Mouse (Mus musculus): ENCODE measurements around the gene Ston2. TPM values are rescaled to one million over a fixed set of nuclear protein-coding genes. Genes with fewer than 3 reads are reported as not detected.

Ston2 gene
- polyA plus RNA-seq, 1 experiment from 2014 or later, result 5.6 TPM

DNA sequence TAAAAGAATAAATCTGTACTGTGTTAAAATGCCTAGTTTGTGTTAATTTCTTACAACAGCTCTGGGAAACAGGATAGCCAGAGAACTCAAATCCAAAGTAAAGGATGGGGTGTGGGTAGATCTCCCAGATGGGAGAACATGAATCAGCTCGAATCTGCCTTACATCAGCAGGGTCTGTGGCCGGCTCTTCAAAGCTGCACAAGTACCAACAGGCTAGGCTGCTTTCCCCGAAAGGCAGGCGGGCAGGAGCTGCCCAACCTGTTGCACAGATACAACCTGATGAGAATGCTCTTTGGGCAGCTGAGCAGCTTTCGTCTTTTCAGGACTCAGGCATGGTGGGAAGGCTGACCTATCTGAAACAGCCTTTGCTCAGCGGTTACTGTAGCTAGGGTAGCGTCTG lies 94.6 kb downstream of the Ston2 start:
- Histone ChIP-seq H3K4me1 (ENCODE audit: insufficient read depth) (0 out of 2 replicates have a peak, but pooled peaks cover 4% of the 10 kb centered on the region), H3K4me3 (ENCODE audit: low read depth, low read length) (no peak overlapping the region), H3K27me3 (ENCODE audit: insufficient read depth, low read length) (no peaks in the 10 kb centered on the region), H3K9me3 (ENCODE audit: low read length) (no peaks in the 10 kb centered on the region), H3K27ac (ENCODE audit: low read depth) (peak overlapping the region; percentile 90; the same call in 1 of the 2 replicates), H3K36me3 (replicated peaks; ENCODE audit: insufficient read depth, low read length) (no peaks in the 10 kb centered on the region), H3K4me2 (ENCODE audit: low read depth, low read length) (no peak overlapping the region), H3K9ac (replicated peaks) (no peak overlapping the region)
- no peak for DNase-seq
- TF ChIP-seq CTCF (IDR thresholded peaks at IDR 0.05; ENCODE audit: low read depth) (no peak), EP300 (IDR thresholded peaks at IDR 0.05; ENCODE audit: low read depth) (no peak)
- no peak for ATAC-seq
- WGBS (ENCODE audit: insufficient replicate concordance), result 73% methylated on average over 7 of the region's 7 CpGs

GRCm38 (mm10) chr12:91692991-91693390 lies 95.2 kb downstream of the Ston2 start:
- Histone ChIP-seq H3K27ac (ENCODE audit: low read depth) (0 out of 2 replicates have a peak overlapping the region, but pooled peaks have one; percentile 90), H3K9me3 (ENCODE audit: low read length) (no peaks in the 10 kb centered on the region), H3K4me1 (ENCODE audit: insufficient read depth) (0 out of 2 replicates have a peak, but pooled peaks cover 4% of the 10 kb centered on the region), H3K27me3 (ENCODE audit: insufficient read depth, low read length) (no peaks in the 10 kb centered on the region), H3K9ac (replicated peaks) (no peak overlapping the region), H3K4me2 (ENCODE audit: low read depth, low read length) (no peak overlapping the region), H3K36me3 (replicated peaks; ENCODE audit: insufficient read depth, low read length) (no peaks in the 10 kb centered on the region), H3K4me3 (ENCODE audit: low read depth, low read length) (no peak overlapping the region)
- no peak for DNase-seq
- 63% methylated on average over 3 of the region's 3 CpGs for WGBS (ENCODE audit: insufficient replicate concordance)
- no peak for ATAC-seq
- no peak for TF ChIP-seq CTCF (IDR thresholded peaks at IDR 0.05; ENCODE audit: low read depth)
- TF ChIP-seq EP300 (IDR thresholded peaks at IDR 0.05; ENCODE audit: low read depth), result no peak

- no peaks in the 10 kb centered on the region for H3K27me3 ChIP-seq (ENCODE audit: insufficient read depth, low read length)
- TF ChIP-seq EP300 (IDR thresholded peaks at IDR 0.05; ENCODE audit: low read depth), result no peak
- no peak for TF ChIP-seq CTCF (IDR thresholded peaks at IDR 0.05; ENCODE audit: low read depth)
- 61% methylated on average over 13 of the region's 13 CpGs for WGBS (ENCODE audit: insufficient replicate concordance)
- H3K4me3 ChIP-seq (ENCODE audit: low read depth, low read length), result no peak overlapping the region
- no peak overlapping the region for H3K27ac ChIP-seq (ENCODE audit: low read depth)
- DNase-seq (no peak), ATAC-seq (no peak)
- H3K9me3 ChIP-seq (ENCODE audit: low read length), result no peaks in the 10 kb centered on the region
- H3K9ac ChIP-seq (replicated peaks), result no peak overlapping the region
- H3K36me3 ChIP-seq (replicated peaks; ENCODE audit: insufficient read depth, low read length), result no peaks in the 10 kb centered on the region
- peaks cover 12% of the 10 kb centered on the region for H3K4me1 ChIP-seq (ENCODE audit: insufficient read depth)
- no peak overlapping the region for H3K4me2 ChIP-seq (ENCODE audit: low read depth, low read length)
Observed at GRCm38 (mm10) chr12:91685674-91686290, 102.4 kb downstream of the Ston2 start.

DNA sequence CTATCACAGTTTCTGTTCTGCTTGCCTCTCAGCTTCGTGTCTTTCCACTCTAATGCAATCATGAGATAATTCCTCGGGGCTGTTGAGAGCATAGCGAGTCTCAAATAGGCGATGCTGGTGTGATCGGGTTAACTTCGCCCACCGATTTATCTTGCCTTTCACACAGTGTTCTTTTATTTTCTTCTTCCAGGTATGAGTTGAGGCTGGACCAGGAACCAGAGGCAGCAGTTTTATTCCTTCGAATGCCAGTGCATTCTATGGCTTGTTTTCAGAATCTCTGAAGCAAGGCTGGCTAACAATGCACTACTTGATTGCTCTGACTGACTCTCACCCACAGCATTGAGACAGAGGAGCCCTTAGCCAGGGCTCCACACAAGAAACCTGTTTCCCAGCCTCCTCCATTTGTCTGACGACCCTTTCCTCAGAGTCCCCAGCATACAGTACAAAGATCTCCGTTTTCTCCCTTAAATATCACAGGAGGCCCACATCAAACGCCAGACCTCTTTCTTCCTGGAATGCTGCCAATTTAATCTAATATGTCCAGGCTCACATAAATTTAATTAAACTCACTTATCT lies 103.3 kb downstream of the Ston2 start:
- ATAC-seq, result no peak
- Histone ChIP-seq H3K27me3 (ENCODE audit: insufficient read depth, low read length) (no peaks in the 10 kb centered on the region), H3K4me2 (ENCODE audit: low read depth, low read length) (peak overlapping the region; percentile 31; the same call in 1 of the 2 replicates), H3K9me3 (ENCODE audit: low read length) (no peaks in the 10 kb centered on the region), H3K4me3 (ENCODE audit: low read depth, low read length) (no peak overlapping the region), H3K27ac (ENCODE audit: low read depth) (no peak overlapping the region), H3K4me1 (ENCODE audit: insufficient read depth) (peaks cover 12% of the 10 kb centered on the region), H3K36me3 (replicated peaks; ENCODE audit: insufficient read depth, low read length) (no peaks in the 10 kb centered on the region), H3K9ac (replicated peaks) (no peak overlapping the region)
- DNase-seq, result no peak
- TF ChIP-seq EP300 (IDR thresholded peaks at IDR 0.05; ENCODE audit: low read depth) (no peak), CTCF (IDR thresholded peaks at IDR 0.05; ENCODE audit: low read depth) (no peak)
- 46% methylated on average over 11 of the region's 11 CpGs for WGBS (ENCODE audit: insufficient replicate concordance)

DNA sequence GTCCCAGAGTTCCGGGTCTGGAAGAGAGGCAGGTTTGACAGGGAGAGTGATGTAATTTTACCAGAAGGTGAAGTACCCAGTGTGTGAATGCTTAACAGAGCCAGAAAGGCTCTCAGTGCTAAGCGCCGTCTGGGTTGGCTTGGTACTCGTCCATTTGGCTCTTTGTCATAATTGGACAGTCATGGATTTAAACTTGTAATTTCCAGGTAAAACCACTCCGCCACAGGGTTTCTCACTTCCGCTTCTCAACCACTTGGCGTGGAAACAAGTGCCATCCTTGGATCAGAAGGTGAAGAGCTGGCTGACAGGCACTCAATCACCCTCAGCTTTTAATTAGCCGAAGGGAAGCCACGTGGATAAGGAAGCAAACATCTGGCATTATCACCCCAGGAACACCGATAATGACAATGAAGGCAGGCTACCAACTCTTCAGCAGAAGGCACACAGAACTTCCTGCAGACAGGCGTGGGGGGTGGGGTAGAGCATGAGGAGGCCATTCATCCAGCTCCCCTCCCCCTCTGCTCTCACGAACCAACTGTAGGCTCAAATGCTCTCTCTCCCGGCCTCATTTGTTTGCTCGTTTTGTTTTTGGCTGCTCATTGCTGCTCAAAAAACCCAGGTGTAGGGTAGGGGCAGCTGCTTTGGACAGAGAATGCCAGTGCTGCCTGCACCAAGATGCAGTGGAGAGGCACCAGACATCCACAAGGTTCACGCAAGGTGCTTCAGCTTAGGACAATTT lies 103.9 kb downstream of the Ston2 start:
- DNase-seq (peak; percentile 44), ATAC-seq (peak; percentile 57)
- WGBS (ENCODE audit: insufficient replicate concordance), result 24% methylated on average over 15 of the region's 15 CpGs
- TF ChIP-seq CTCF (IDR thresholded peaks at IDR 0.05; ENCODE audit: low read depth) (no peak), EP300 (IDR thresholded peaks at IDR 0.05; ENCODE audit: low read depth) (no peak)
- Histone ChIP-seq H3K4me2 (ENCODE audit: low read depth, low read length) (peak overlapping the region; percentile 31), H3K4me1 (ENCODE audit: insufficient read depth) (peaks cover 12% of the 10 kb centered on the region), H3K27ac (ENCODE audit: low read depth) (no peak overlapping the region), H3K4me3 (ENCODE audit: low read depth, low read length) (no peak overlapping the region), H3K9ac (replicated peaks) (no peak overlapping the region), H3K9me3 (ENCODE audit: low read length) (no peaks in the 10 kb centered on the region), H3K36me3 (replicated peaks; ENCODE audit: insufficient read depth, low read length) (no peaks in the 10 kb centered on the region), H3K27me3 (ENCODE audit: insufficient read depth, low read length) (no peaks in the 10 kb centered on the region)

DNA sequence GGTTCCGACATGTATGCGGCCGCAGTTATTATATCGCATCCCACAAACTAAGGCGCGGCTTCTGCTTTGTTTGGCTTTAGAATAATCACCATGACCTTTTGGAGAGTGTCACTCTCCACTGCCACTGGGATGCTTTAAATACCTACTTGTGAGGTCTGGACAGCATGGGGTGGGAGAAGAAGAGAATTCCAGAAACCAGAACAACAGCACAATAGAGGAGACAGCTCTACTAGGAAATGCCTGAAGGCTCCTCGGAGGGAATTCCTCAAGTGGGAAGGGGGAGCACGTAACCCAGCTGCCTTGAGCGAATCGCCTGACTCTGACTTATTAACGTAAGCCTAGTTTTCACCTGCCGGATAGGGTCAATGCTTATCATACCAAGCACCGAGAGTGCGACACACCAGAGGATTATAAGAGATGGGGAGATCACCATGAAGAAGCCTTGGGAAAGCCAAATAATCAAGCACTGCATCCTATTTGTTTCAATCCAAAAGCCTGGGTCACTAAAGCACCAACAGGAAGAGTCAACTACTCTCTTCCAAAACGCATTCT lies 104.6 kb downstream of the Ston2 start:
- Histone ChIP-seq H3K9me3 (ENCODE audit: low read length) (no peaks in the 10 kb centered on the region), H3K4me2 (ENCODE audit: low read depth, low read length) (peak overlapping the region; percentile 31; the same call in 1 of the 2 replicates), H3K4me3 (ENCODE audit: low read depth, low read length) (no peak overlapping the region), H3K4me1 (ENCODE audit: insufficient read depth) (peaks cover 12% of the 10 kb centered on the region), H3K9ac (replicated peaks) (no peak overlapping the region), H3K36me3 (replicated peaks; ENCODE audit: insufficient read depth, low read length) (no peaks in the 10 kb centered on the region), H3K27ac (ENCODE audit: low read depth) (no peak overlapping the region), H3K27me3 (ENCODE audit: insufficient read depth, low read length) (no peaks in the 10 kb centered on the region)
- DNase-seq, result no peak
- ATAC-seq, result no peak
- WGBS (ENCODE audit: insufficient replicate concordance), result 75% methylated on average over 15 of the region's 15 CpGs
- no peak for TF ChIP-seq CTCF (IDR thresholded peaks at IDR 0.05; ENCODE audit: low read depth)
- no peak for TF ChIP-seq EP300 (IDR thresholded peaks at IDR 0.05; ENCODE audit: low read depth)
